19 mouse cellular contexts compared by ENCODE assay signal in the genomic region with DNA sequence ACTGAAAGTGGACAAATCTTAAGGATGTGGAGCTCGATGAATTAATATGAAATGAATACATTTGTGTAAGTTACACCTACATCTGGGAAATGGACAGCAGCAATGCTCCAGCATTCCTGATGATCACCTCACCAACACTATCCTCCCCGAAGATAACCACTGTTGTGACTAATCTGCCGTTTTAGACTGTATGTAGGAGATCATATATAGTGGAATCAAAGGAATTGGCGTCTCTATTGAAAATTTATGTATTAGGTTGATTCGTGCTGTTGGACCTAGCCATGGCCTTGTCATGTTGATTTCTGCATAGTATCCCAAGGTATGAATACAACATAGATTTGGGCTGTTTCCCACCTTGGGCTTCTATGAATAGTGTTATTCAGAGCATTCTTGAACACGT. TPM values are rescaled to one million over a fixed set of nuclear protein-coding genes. Genes with fewer than 3 reads are reported as not detected.
DNase-seq lines count a peak whose midpoint lies in the region.
"Had no signal": no experiment of that assay in that cellular context is flagged by ENCODE, and none has a peak within 500 bp of the region (broad histone marks: within the 10 kb centered on the region; RNA-seq: fewer than 3 reads in every experiment).

No protein-coding gene starts in this region.

- peaks cover 8% of the 10 kb centered on the region for H3K36me3 ChIP-seq in limb, embryonic 10.5 days

- 91% methylated on average over 6 of the region's 6 CpGs for WGBS in limb, embryonic 10.5 days

- H3K27ac ChIP-seq in limb, embryonic 10.5 days, result no peak overlapping the region

- H3K9me3 ChIP-seq in limb, embryonic 10.5 days (replicated peaks), result no peaks in the 10 kb centered on the region
- H3K9me3 ChIP-seq: G1E had no signal

- peak; percentile 71 for DNase-seq in 3T3-L1 (ENCODE audit: low read depth, low spot score)
- peak; percentile 64 for DNase-seq in adipocyte (ENCODE audit: low spot score)
- no peak for DNase-seq in ovary, adult 18-20 months (ENCODE audit: low spot score)
- DNase-seq in limb, embryonic 10.5 days (ENCODE audit: low spot score), result no peak
- DNase-seq: adrenal gland, adult 2 months; adrenal gland, adult 8-10 months; adrenal gland, postnatal 10 days; adrenal gland, postnatal 14 days; adrenal gland, postnatal 25 days; adrenal gland, postnatal 36 days; B cell, adult 2 months; cerebellum, adult 11 months; cerebellum, adult 11-12 months; cerebellum, adult 18-20 months; cerebellum, adult 2 months; cerebellum, adult 8-10 months had no signal

- H3K27me3 ChIP-seq in limb, embryonic 10.5 days (ENCODE audit: low read depth, poor library complexity, severe bottlenecking), result no peaks in the 10 kb centered on the region
- H3K27me3 ChIP-seq: CH12.LX, Patski had no signal

- H3K4me3 ChIP-seq in limb, embryonic 10.5 days, result no peak overlapping the region

- no peaks in the 10 kb centered on the region for H3K4me1 ChIP-seq in limb, embryonic 10.5 days

RNA-seq across cellular contexts. Expression of gene Cwc22, which starts 58.1 kb away (rescaled TPM):
- polyA plus RNA-seq in limb, embryonic 10.5 days (2016; fragmentation: Nextera tagmentation; extraction: Ambion mirVana), result 41.1 and 42.8 TPM in 2 replicates

Comparison
In these comparisons a context has a peak if more than half of its experiments do, and no peak if none do; other contexts are left out.
1. DNase-seq: peak in 3T3-L1 (single experiment) and adipocyte (single experiment); none in ovary, adult 18-20 months (single experiment) and limb, embryonic 10.5 days (single experiment).